Mouse (Mus musculus) testis, adult 2 months (tissue): Measurements from ENCODE around the gene Eapp. TPM values are rescaled to one million over a fixed set of nuclear protein-coding genes. Genes with fewer than 3 reads are reported as not detected.

Experiments
- H3K27ac ChIP-seq: fragments of 200-500 bp; 2 replicates; pipeline ENCODE4 v1.5.1; 2012; ENCODE audit warnings: low read depth, low read length; ENCODE audit not compliant: control insufficient read depth, insufficient read depth
- H3K27me3 ChIP-seq: fragments of 200-500 bp; 2 replicates; pipeline ENCODE4 v1.6.1; 2012; ENCODE audit warnings: mild to moderate bottlenecking, low read length, moderate library complexity; ENCODE audit not compliant: control insufficient read depth, insufficient read depth
- H3K36me3 ChIP-seq: fragments of 200-500 bp; 2 replicates; pipeline ENCODE4 v1.6.1; 2012; ENCODE audit warnings: mild to moderate bottlenecking, low read length; ENCODE audit not compliant: control insufficient read depth, insufficient read depth
- H3K4me1 ChIP-seq: fragments of 200-500 bp; 2 replicates; pipeline ENCODE4 v1.6.1; 2012; ENCODE audit warnings: low read length; ENCODE audit not compliant: control insufficient read depth, insufficient read depth
- H3K4me3 ChIP-seq: fragments of 200-500 bp; 2 replicates; pipeline ENCODE4 v1.5.1; 2012; ENCODE audit warnings: low read depth, mild to moderate bottlenecking, low read length, moderate library complexity, mixed read lengths; ENCODE audit not compliant: control insufficient read depth
- CTCF ChIP-seq: fragments of 200-500 bp; IDR thresholded peaks from 2 replicates; pipeline ENCODE4 v1.5.1; 2012; ENCODE audit warnings: low read depth, mild to moderate bottlenecking, inconsistent platforms, low read length, moderate library complexity; ENCODE audit not compliant: control insufficient read depth, insufficient read depth, insufficient replicate concordance
- POLR2A ChIP-seq: fragments of 200-500 bp; IDR thresholded peaks from 2 replicates; pipeline ENCODE4 v1.6.1; 2012; ENCODE audit warnings: low read depth, mild to moderate bottlenecking, inconsistent platforms, low read length, moderate library complexity; ENCODE audit not compliant: control insufficient read depth
- polyA plus RNA-seq: library from polyadenylated mRNA; depleted of rRNA; stranded (reverse); fragments of >200 nt; gene quantifications from 2 replicates; pipeline ENCODE4 v1.2.3, GENCODE M21; 2012

Gene Eapp
- polyA plus RNA-seq, 1 experiment, result 29.2 TPM

- Histone ChIP-seq H3K27me3 (no peaks in the 10 kb centered on the region), H3K4me3 (no peak overlapping the region)
- TF ChIP-seq CTCF, result no peak
- no peak for TF ChIP-seq POLR2A
Observed at GRCm38 (mm10) chr12:54654741-54655140, 41.0 kb downstream of the Eapp start.

GRCm38 (mm10) chr12:54654141-54654540, 41.6 kb downstream of the Eapp start:
- no peaks in the 10 kb centered on the region for H3K27me3 ChIP-seq
- no peak overlapping the region for H3K27ac ChIP-seq
- no peaks in the 10 kb centered on the region; the same call in 1 of the 2 replicates for H3K36me3 ChIP-seq
- H3K4me1 ChIP-seq, result peaks cover 13% of the 10 kb centered on the region
- H3K4me3 ChIP-seq, result no peak overlapping the region
- TF ChIP-seq CTCF (no peak), POLR2A (no peak)

More at GRCm38 (mm10) chr12:54654741-54655140, 41.0 kb downstream of the Eapp start:
- no peaks in the 10 kb centered on the region; the same call in 1 of the 2 replicates for H3K36me3 ChIP-seq
- no peak overlapping the region for H3K27ac ChIP-seq
- peaks cover 13% of the 10 kb centered on the region for H3K4me1 ChIP-seq

DNA sequence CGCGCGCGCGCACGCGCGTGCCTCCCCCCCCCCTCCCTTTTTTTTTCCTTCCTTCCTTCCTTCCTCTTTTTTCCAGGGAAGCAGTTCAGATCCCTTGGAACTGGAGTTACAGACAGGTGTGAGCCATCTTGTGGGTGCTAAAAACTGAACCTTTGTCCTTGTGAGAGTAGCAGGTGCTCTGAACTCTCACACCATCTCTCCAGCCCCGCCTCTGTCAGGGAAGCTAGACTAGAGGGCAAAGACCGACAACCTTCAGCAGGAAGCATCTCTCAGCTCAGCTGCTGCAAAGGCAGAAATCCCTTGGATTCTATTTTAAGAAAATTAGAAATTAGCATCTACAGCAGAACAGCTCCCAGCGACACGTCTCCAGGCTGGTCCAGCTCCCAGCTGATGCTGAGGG, 43.4 kb downstream of the Eapp start:
- no peak overlapping the region for H3K27ac ChIP-seq
- no peak overlapping the region for H3K4me3 ChIP-seq
- TF ChIP-seq CTCF (no peak), POLR2A (no peak)
- no peaks in the 10 kb centered on the region for H3K36me3 ChIP-seq
- no peaks in the 10 kb centered on the region for H3K27me3 ChIP-seq
- peaks cover 13% of the 10 kb centered on the region for H3K4me1 ChIP-seq

DNA sequence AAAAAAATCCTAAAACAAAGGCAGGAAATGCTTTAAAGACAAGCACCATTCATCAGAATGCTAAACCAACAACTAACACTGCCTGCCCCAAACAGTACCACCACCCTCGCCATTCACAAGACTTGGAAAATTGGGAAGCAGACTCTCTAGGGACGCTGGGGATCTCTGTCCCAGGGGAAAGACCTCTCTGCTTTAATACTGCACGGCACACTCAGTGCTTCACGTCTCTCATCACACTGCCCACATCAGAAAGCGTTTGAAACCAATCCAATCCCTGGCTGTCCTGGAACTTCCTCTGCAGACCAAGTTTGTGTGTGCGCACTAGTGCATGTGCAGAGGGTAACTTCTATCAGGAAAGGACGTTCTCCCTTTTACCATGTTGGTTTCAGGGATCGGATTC, 43.9 kb downstream of the Eapp start:
- no peak overlapping the region for H3K4me3 ChIP-seq
- no peak overlapping the region for H3K27ac ChIP-seq
- no peaks in the 10 kb centered on the region for H3K36me3 ChIP-seq
- H3K4me1 ChIP-seq, result peaks cover 13% of the 10 kb centered on the region
- TF ChIP-seq CTCF (no peak), POLR2A (no peak)
- no peaks in the 10 kb centered on the region for H3K27me3 ChIP-seq

- no peak overlapping the region for H3K4me3 ChIP-seq
- H3K27ac ChIP-seq, result no peak overlapping the region
- no peaks in the 10 kb centered on the region for H3K27me3 ChIP-seq
- no peaks in the 10 kb centered on the region for H3K36me3 ChIP-seq
- TF ChIP-seq CTCF, result no peak
- TF ChIP-seq POLR2A, result no peak
- peaks cover 11% of the 10 kb centered on the region for H3K4me1 ChIP-seq
Observed at GRCm38 (mm10) chr12:54651158-54651557, 44.5 kb downstream of the Eapp start.

- no peak overlapping the region for H3K27ac ChIP-seq
- no peaks in the 10 kb centered on the region for H3K36me3 ChIP-seq
- no peak overlapping the region for H3K4me3 ChIP-seq
- no peaks in the 10 kb centered on the region for H3K27me3 ChIP-seq
- no peak for TF ChIP-seq POLR2A
- TF ChIP-seq CTCF, result peak; percentile 58; the same call in 1 of the 2 replicates
- H3K4me1 ChIP-seq, result no peaks in the 10 kb centered on the region
Observed at GRCm38 (mm10) chr12:54644947-54645346, 50.8 kb downstream of the Eapp start.

DNA sequence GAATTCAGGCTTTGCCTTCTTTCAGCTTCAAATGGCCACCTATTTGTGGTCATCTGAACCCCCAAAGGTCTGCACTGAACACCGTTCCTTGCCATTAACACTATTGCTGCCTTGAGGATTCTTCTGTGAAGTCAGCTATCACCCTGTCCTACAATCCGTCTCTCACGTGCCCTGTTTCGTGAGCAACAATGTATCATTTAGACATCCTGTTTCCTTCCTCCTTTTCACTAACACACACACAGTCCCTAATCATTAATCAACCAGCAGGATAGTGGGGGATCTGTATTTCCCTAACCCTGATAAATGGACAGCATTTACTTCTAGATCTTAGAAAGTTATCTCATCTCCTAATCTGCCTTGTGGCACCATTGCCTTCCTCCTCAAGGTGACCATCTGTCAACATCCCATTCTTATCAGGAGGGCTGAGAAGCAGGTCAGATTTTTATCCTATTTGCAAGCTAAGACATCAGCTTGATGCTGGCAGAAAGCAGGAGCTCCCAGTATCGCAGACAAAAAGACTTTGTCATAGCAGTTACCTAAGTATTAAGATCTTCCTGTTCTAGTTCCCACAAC, 52.3 kb downstream of the Eapp start:
- TF ChIP-seq POLR2A (no peak), CTCF (no peak)
- Histone ChIP-seq H3K27me3 (no peaks in the 10 kb centered on the region), H3K36me3 (no peaks in the 10 kb centered on the region), H3K4me3 (no peak overlapping the region), H3K27ac (no peak overlapping the region), H3K4me1 (no peaks in the 10 kb centered on the region)

- Histone ChIP-seq H3K27ac (no peak overlapping the region), H3K27me3 (no peaks in the 10 kb centered on the region), H3K36me3 (no peaks in the 10 kb centered on the region), H3K4me1 (no peaks in the 10 kb centered on the region), H3K4me3 (no peak overlapping the region)
- TF ChIP-seq POLR2A (no peak), CTCF (no peak)
Observed at GRCm38 (mm10) chr12:54641374-54641773, 54.3 kb downstream of the Eapp start.
